Mouse (Mus musculus) CH12.LX (cell line): ENCODE data around the gene Rgl1. TPM values are rescaled to one million over a fixed set of nuclear protein-coding genes. Genes with fewer than 3 reads are reported as not detected.

ENCODE experiments used
- DNase-seq: peaks from one replicate; pipeline ENCODE4 v3.0.0-alpha.2; 2013; ENCODE audit errors: extremely low read depth
- H3K27ac ChIP-seq: 2 replicates; pipeline ENCODE4 v1.5.1; 2012; ENCODE audit warnings: low read depth, mild to moderate bottlenecking, control low read depth, moderate library complexity; ENCODE audit not compliant: insufficient read depth
- H3K27me3 ChIP-seq: replicated peaks from 2 replicates; pipeline ENCODE3; 2012; ENCODE audit warnings: inconsistent platforms
- H3K36me3 ChIP-seq, 2 experiments: replicated peaks in 1 of 2; 2 replicates each; pipeline versions ENCODE3 to v1.6.1; 2012; ENCODE audit warnings: inconsistent platforms in 1 of 2, low read length in 1 of 2, mild to moderate bottlenecking in 1 of 2, mixed read lengths in 1 of 2, moderate library complexity in 1 of 2; ENCODE audit not compliant: control insufficient read depth in 1 of 2, insufficient read depth in 1 of 2
- H3K4me1 ChIP-seq, 2 experiments: 2 replicates each; pipeline ENCODE4 v1.6.1; 2012; ENCODE audit warnings: inconsistent platforms in 1 of 2, moderate library complexity in 1 of 2; ENCODE audit not compliant: insufficient read depth in 2 of 2, control insufficient read depth in 1 of 2
- H3K4me2 ChIP-seq: 2 replicates; pipeline ENCODE4 v1.6.1; 2012; ENCODE audit warnings: low read depth, mild to moderate bottlenecking, control low read depth; ENCODE audit not compliant: poor library complexity, insufficient read depth, severe bottlenecking
- H3K4me3 ChIP-seq, 3 experiments: fragments of 150-350 bp in 1 of 3; sonication (generic) in 1 of 3; replicated peaks in 1 of 3; 2 replicates each; pipeline versions ENCODE3 to v1.5.1; 2011 to 2012; ENCODE audit warnings: low read depth in 2 of 3, low read length in 2 of 3, mild to moderate bottlenecking in 2 of 3, moderate library complexity in 2 of 3, control low read depth in 1 of 3, improper control_type of control experiment in 1 of 3, inconsistent platforms in 1 of 3, mixed read lengths in 1 of 3; ENCODE audit not compliant: poor library complexity in 1 of 3
- H3K79me2 ChIP-seq: replicated peaks from 2 replicates; pipeline ENCODE4 v1.6.1; 2012; ENCODE audit warnings: mild to moderate bottlenecking, moderate library complexity; ENCODE audit not compliant: control insufficient read depth, poor library complexity, insufficient read depth, severe bottlenecking; ENCODE audit errors: extremely low read depth
- H3K9ac ChIP-seq: 2 replicates; pipeline ENCODE4 v1.6.1; 2012; ENCODE audit warnings: low read depth, mild to moderate bottlenecking, control low read depth, moderate library complexity; ENCODE audit not compliant: insufficient read depth
- H3K9me3 ChIP-seq: replicated peaks from 2 replicates; pipeline ENCODE3; 2012; ENCODE audit warnings: low read length, inconsistent platforms, mixed read lengths
- CHD2 ChIP-seq: IDR thresholded peaks from 2 replicates; pipeline ENCODE4 v1.6.1; 2011; ENCODE audit warnings: low read length, improper control_type of control experiment
- CTCF ChIP-seq, 2 experiments: IDR thresholded peaks in 1 of 2; conservative IDR thresholded peaks in 1 of 2; 2 replicates each; pipeline ENCODE4 v1.5.1; 2011 to 2012; ENCODE audit warnings: low read depth in 2 of 2, low read length in 2 of 2, improper control_type of control experiment in 1 of 2, inconsistent platforms in 1 of 2, mild to moderate bottlenecking in 1 of 2, moderate library complexity in 1 of 2
- E2F4 ChIP-seq: IDR thresholded peaks from 2 replicates; pipeline ENCODE4 v1.6.1; 2011; ENCODE audit warnings: low read depth, low read length, improper control_type of control experiment; ENCODE audit not compliant: insufficient replicate concordance
- ETS1 ChIP-seq: conservative IDR thresholded peaks from 2 replicates; pipeline ENCODE4 v1.6.1; 2012; ENCODE audit warnings: low read depth, mild to moderate bottlenecking, inconsistent platforms, low read length, improper control_type of control experiment, moderate library complexity
- GABPA ChIP-seq: IDR thresholded peaks from 2 replicates; pipeline ENCODE4 v1.6.1; 2012; ENCODE audit warnings: low read depth, low read length, improper control_type of control experiment, inconsistent platforms; ENCODE audit not compliant: insufficient replicate concordance
- HCFC1 ChIP-seq: IDR thresholded peaks from 2 replicates; pipeline ENCODE4 v1.6.1; 2012; ENCODE audit warnings: low read depth, mild to moderate bottlenecking, inconsistent platforms, low read length, improper control_type of control experiment
- JUN ChIP-seq: IDR thresholded peaks from 2 replicates; pipeline ENCODE4 v1.6.1; 2011; ENCODE audit warnings: low read depth, mild to moderate bottlenecking, low read length, improper control_type of control experiment, moderate library complexity; ENCODE audit not compliant: insufficient read depth
- KAT2A ChIP-seq: IDR thresholded peaks from 2 replicates; pipeline ENCODE4 v1.6.1; 2012; ENCODE audit warnings: low read length, improper control_type of control experiment, inconsistent platforms; ENCODE audit not compliant: insufficient replicate concordance
- MAZ ChIP-seq: IDR thresholded peaks from 2 replicates; pipeline ENCODE4 v1.6.1; 2012; ENCODE audit warnings: low read depth, mild to moderate bottlenecking, inconsistent platforms, low read length, improper control_type of control experiment, moderate library complexity
- MXI1 ChIP-seq: IDR thresholded peaks from 2 replicates; pipeline ENCODE4 v1.6.1; 2011; ENCODE audit warnings: mild to moderate bottlenecking, low read depth, low read length, improper control_type of control experiment
- NELFE ChIP-seq: IDR thresholded peaks from 2 replicates; pipeline ENCODE4 v1.6.1; 2011; ENCODE audit warnings: low read depth, low read length, improper control_type of control experiment
- POLR2AphosphoS2 ChIP-seq: IDR thresholded peaks from 2 replicates; pipeline ENCODE4 v1.6.1; 2011; ENCODE audit warnings: low read depth, low read length, improper control_type of control experiment
- SIN3A ChIP-seq: IDR thresholded peaks from 2 replicates; pipeline ENCODE4 v1.6.1; 2012; ENCODE audit warnings: low read length, improper control_type of control experiment, inconsistent platforms
- SMC3 ChIP-seq: IDR thresholded peaks from 2 replicates; pipeline ENCODE4 v1.6.1; 2011; ENCODE audit warnings: low read depth, low read length, improper control_type of control experiment
- TBP ChIP-seq: conservative IDR thresholded peaks from 2 replicates; pipeline ENCODE4 v1.6.1; 2011; ENCODE audit warnings: low read depth, low read length, improper control_type of control experiment
- TCF12 ChIP-seq: IDR thresholded peaks from 2 replicates; pipeline ENCODE4 v1.6.1; 2014; ENCODE audit warnings: low read depth, mild to moderate bottlenecking, inconsistent platforms, low read length, improper control_type of control experiment
- UBTF ChIP-seq: IDR thresholded peaks from 2 replicates; pipeline ENCODE4 v1.6.1; 2012; ENCODE audit warnings: low read depth, mild to moderate bottlenecking, inconsistent platforms, low read length, improper control_type of control experiment, moderate library complexity
- USF2 ChIP-seq: conservative IDR thresholded peaks from 2 replicates; pipeline ENCODE4 v1.6.1; 2011; ENCODE audit warnings: low read depth, low read length, improper control_type of control experiment
- ZKSCAN1 ChIP-seq: IDR thresholded peaks from 2 replicates; pipeline ENCODE4 v1.6.1; 2012; ENCODE audit warnings: low read depth, inconsistent platforms, low read length, improper control_type of control experiment, borderline replicate concordance
- dilution Hi-C: fragments of 300-500 bp; cut with MboI; formaldehyde crosslinking; loops from 2 replicates; pipeline ENCODE4 v1.14.3; 2020; ENCODE audit warnings: low sequenced_read_pairs; ENCODE audit not compliant: extremely low pct_unique_long_range_greater_than_20kb, extremely low pct_ligation_motif_present
- in situ Hi-C: fragments of 300-500 bp; cut with MboI; formaldehyde crosslinking; loops from 3 replicates; pipeline ENCODE4 v1.14.3; 2019; ENCODE audit warnings: low sequenced_read_pairs, low pct_ligation_motif_present, low pct_unique_long_range_greater_than_20kb, mixed read lengths
- polyA plus RNA-seq: library from polyadenylated mRNA; unstranded; fragments of >175 nt; gene quantifications from 2 replicates; pipeline ENCODE4 v1.2.1, GENCODE M21; 2012; ENCODE audit warnings: low read depth; ENCODE audit not compliant: insufficient read length
- total RNA-seq, 2 experiments: library from RNA; depleted of rRNA; stranded (reverse); fragments of 300-350 nt in 1 of 2; fragments of >200 nt in 1 of 2; gene quantifications; 2 replicates each; pipeline ENCODE4 v1.2.3; 2012 to 2014

Gene Rgl1
- total and polyA plus RNA-seq, 3 experiments = 0.25 to 1.7 (median 0.74) TPM

GRCm38 (mm10) chr1:152707560-152707959 is 58.6 kb downstream of the Rgl1 start:
- no peaks in the 10 kb centered on the region for H3K79me2 ChIP-seq
- no peaks in the 10 kb centered on the region for H3K36me3 ChIP-seq
- dilution Hi-C loops = no loop called here
- no peak overlapping the region for H3K27ac ChIP-seq
- no peak for DNase-seq
- no peak overlapping the region for H3K4me3 ChIP-seq
- 0 out of 4 replicates have a peak, but pooled peaks cover 0 to 3% of the 10 kb centered on the region in 2 experiments for H3K4me1 ChIP-seq
- H3K9me3 ChIP-seq = no peaks in the 10 kb centered on the region
- TF ChIP-seq HCFC1 (no peak), ETS1 (no peak), POLR2AphosphoS2 (no peak), NELFE (no peak), USF2 (no peak)
- TF ChIP-seq, all 38 proteins: peak for 0
- in situ Hi-C loops = no loop called here
- no peak overlapping the region for H3K9ac ChIP-seq
- no peak overlapping the region for H3K4me2 ChIP-seq
- H3K27me3 ChIP-seq = no peaks in the 10 kb centered on the region

GRCm38 (mm10) chr1:152703941-152704340 is 62.2 kb downstream of the Rgl1 start:
- dilution Hi-C loops = no loop called here
- H3K79me2 ChIP-seq = no peaks in the 10 kb centered on the region
- H3K4me1 ChIP-seq = 0 out of 4 replicates have a peak, but pooled peaks cover 0 to 3% of the 10 kb centered on the region in 2 experiments
- no peaks in the 10 kb centered on the region for H3K36me3 ChIP-seq
- no peak overlapping the region for H3K9ac ChIP-seq
- in situ Hi-C loops = no loop called here
- H3K27me3 ChIP-seq = no peaks in the 10 kb centered on the region
- DNase-seq = no peak
- H3K4me3 ChIP-seq = no peak overlapping the region
- TF ChIP-seq ZKSCAN1 (no peak), TCF12 (no peak), MXI1 (no peak), SIN3A (no peak), CTCF (conservative IDR thresholded peaks at IDR 0.05 in 1 of 2, IDR thresholded peaks at IDR 0.05 in 1 of 2; ENCODE audit: low read depth in 2 of 2, low read length in 2 of 2) (no peak), UBTF (no peak), E2F4 (no peak)
- H3K27ac ChIP-seq = no peak overlapping the region
- no peak overlapping the region for H3K4me2 ChIP-seq
- H3K9me3 ChIP-seq = no peaks in the 10 kb centered on the region

- no peak overlapping the region for H3K4me2 ChIP-seq
- H3K27me3 ChIP-seq = no peaks in the 10 kb centered on the region
These were observed 63.2 kb downstream of the Rgl1 start for GRCm38 (mm10) chr1:152702920-152703319.

More at GRCm38 (mm10) chr1:152702920-152703319, 63.2 kb downstream of the Rgl1 start:
- H3K27ac ChIP-seq = no peak overlapping the region
- no peaks in the 10 kb centered on the region for H3K36me3 ChIP-seq
- no peak overlapping the region for H3K4me3 ChIP-seq
- TF ChIP-seq SMC3 = no peak
- no peak for TF ChIP-seq USF2
- no peak for TF ChIP-seq POLR2AphosphoS2
- TF ChIP-seq E2F4 = no peak
- no peak for TF ChIP-seq JUN
- TF ChIP-seq GABPA = no peak
- TF ChIP-seq TBP = no peak
- TF ChIP-seq MAZ = no peak
- no peak for TF ChIP-seq CHD2
- TF ChIP-seq KAT2A = no peak
- TF ChIP-seq ZKSCAN1 = no peak
- TF ChIP-seq, all 38 proteins: peak for 0
- Histone ChIP-seq H3K4me1 (no peaks in the 10 kb centered on the region), H3K79me2 (no peaks in the 10 kb centered on the region), H3K9ac (no peak overlapping the region), H3K9me3 (no peaks in the 10 kb centered on the region)
- in situ Hi-C loops (no loop called here), dilution Hi-C loops (no loop called here)
- no peak for DNase-seq
